Mouse (Mus musculus) stomach, postnatal 0 days (tissue): ENCODE results near the gene Zfp28.

Source experiments
- CTCF ChIP-seq: IDR thresholded peaks from 2 replicates; pipeline ENCODE4 v1.5.1; 2016; ENCODE audit warnings: antibody characterized with exemption, low read depth, mild to moderate bottlenecking, moderate library complexity
- EP300 ChIP-seq: optimal IDR thresholded peaks from 2 replicates; pipeline ENCODE3; 2016; ENCODE audit warnings: antibody characterized with exemption

- TF ChIP-seq CTCF (no peak), EP300 (no peak)
These were observed 21.3 kb upstream of the Zfp28 start for GRCm38 (mm10) chr7:6361756-6362155.
